In genomic region chr10:40192010-40192935, GRCm38 (mm10) we compare ENCODE assay signal across 10 mouse cellular contexts. TPM values are rescaled to one million over a fixed set of nuclear protein-coding genes. Genes with fewer than 3 reads are reported as not detected.
DNase-seq lines count a peak whose midpoint lies in the region; ATAC-seq and TF ChIP-seq lines count a peak whose summit lies in the region.
"Had no signal": no experiment of that assay in that cellular context is flagged by ENCODE, and none has a peak within 500 bp of the region (broad histone marks: within the 10 kb centered on the region; RNA-seq: fewer than 3 reads in every experiment).

No protein-coding gene starts in this region.

- peak overlapping the region; percentile 43 for H3K4me2 ChIP-seq in heart, embryonic 14.5 days (ENCODE audit: low read length)
- H3K4me2 ChIP-seq in liver, embryonic 13.5 days: peak overlapping the region; percentile 65
- H3K4me2 ChIP-seq in midbrain, embryonic 11.5 days: no peak overlapping the region
- H3K4me2 ChIP-seq: forebrain, embryonic 12.5 days had no signal

- WGBS in heart, embryonic 14.5 days: 49% methylated on average over 18 of the region's 18 CpGs
- 17% methylated on average over 18 of the region's 18 CpGs for WGBS in liver, embryonic 13.5 days (ENCODE audit: insufficient replicate concordance)
- 61% methylated on average over 18 of the region's 18 CpGs for WGBS in midbrain, embryonic 11.5 days

- no peaks in the 10 kb centered on the region for H3K36me3 ChIP-seq in heart, embryonic 14.5 days (ENCODE audit: control insufficient read depth, insufficient read depth, low read length)
- no peaks in the 10 kb centered on the region for H3K36me3 ChIP-seq in testis, adult 2 months (ENCODE audit: control insufficient read depth, insufficient read depth, low read length)
- no peaks in the 10 kb centered on the region for H3K36me3 ChIP-seq in liver, embryonic 13.5 days
- H3K36me3 ChIP-seq in midbrain, embryonic 11.5 days (ENCODE audit: control insufficient read depth, insufficient read depth, low read length): no peaks in the 10 kb centered on the region
- H3K36me3 ChIP-seq: forebrain, embryonic 12.5 days had no signal

- no peak for DNase-seq in heart, postnatal 25 days (ENCODE audit: low spot score)
- no peak for DNase-seq in testis, postnatal 14 days (ENCODE audit: low spot score)
- no peak for DNase-seq in liver, embryonic 13.5 days
- no peak for DNase-seq in frontal cortex, postnatal 36 days (ENCODE audit: low spot score in 2 of 2)
- DNase-seq in frontal cortex, postnatal 10 days (ENCODE audit: low spot score in 2 of 2): no peak
- DNase-seq in midbrain, embryonic 11.5 days (ENCODE audit: low spot score, missing footprints): no peak

- H3K9ac ChIP-seq in heart, embryonic 14.5 days (ENCODE audit: low read length): no peak overlapping the region
- peak overlapping the region; percentile 52 for H3K9ac ChIP-seq in liver, embryonic 13.5 days
- no peak overlapping the region for H3K9ac ChIP-seq in midbrain, embryonic 11.5 days (ENCODE audit: low read length)
- H3K9ac ChIP-seq: forebrain, embryonic 12.5 days had no signal

- 0 out of 2 replicates have a peak, but pooled peaks cover 4% of the 10 kb centered on the region for H3K27me3 ChIP-seq in heart, embryonic 14.5 days (ENCODE audit: control insufficient read depth, insufficient read depth, low read length)
- H3K27me3 ChIP-seq in testis, adult 2 months (ENCODE audit: control insufficient read depth, insufficient read depth, low read length): no peaks in the 10 kb centered on the region
- H3K27me3 ChIP-seq in liver, embryonic 13.5 days: peaks cover 27% of the 10 kb centered on the region
- H3K27me3 ChIP-seq in midbrain, embryonic 11.5 days (ENCODE audit: control insufficient read depth, insufficient read depth, low read length): no peaks in the 10 kb centered on the region
- H3K27me3 ChIP-seq: forebrain, embryonic 12.5 days had no signal

- H3K4me3 ChIP-seq in heart, embryonic 14.5 days (ENCODE audit: control insufficient read depth in 1 of 2, insufficient read depth in 1 of 2, low read depth in 1 of 2, low read length in 2 of 2): no peak overlapping the region
- peak overlapping the region; percentile 2 for H3K4me3 ChIP-seq in testis, adult 2 months (ENCODE audit: control insufficient read depth, low read depth, low read length)
- H3K4me3 ChIP-seq in liver, embryonic 13.5 days (replicated peaks): peak overlapping the region; percentile 40
- H3K4me3 ChIP-seq in midbrain, embryonic 11.5 days (ENCODE audit: low read depth, low read length): no peak overlapping the region
- H3K4me3 ChIP-seq: forebrain, embryonic 12.5 days had no signal

- H3K9me3 ChIP-seq in heart, embryonic 14.5 days (ENCODE audit: control insufficient read depth, low read length): no peaks in the 10 kb centered on the region
- no peaks in the 10 kb centered on the region for H3K9me3 ChIP-seq in liver, embryonic 13.5 days (replicated peaks)
- no peaks in the 10 kb centered on the region for H3K9me3 ChIP-seq in midbrain, embryonic 11.5 days (ENCODE audit: control insufficient read depth, low read length)
- H3K9me3 ChIP-seq: forebrain, embryonic 12.5 days had no signal

- ATAC-seq in heart, embryonic 14.5 days (ENCODE audit: insufficient number of reproducible peaks, insufficient read depth, low FRiP score, low read depth): no peak
- peak; percentile 33; the same call in 1 of the 2 replicates for ATAC-seq in liver, embryonic 13.5 days (ENCODE audit: low read depth)
- no peak for ATAC-seq in midbrain, embryonic 11.5 days (ENCODE audit: low FRiP score)
- ATAC-seq: midbrain, embryonic 16.5 days had no signal

- H3K4me1 ChIP-seq in heart, embryonic 14.5 days (ENCODE audit: control insufficient read depth in 2 of 2, insufficient read depth in 2 of 2, low read length in 2 of 2): no peaks in the 10 kb centered on the region; a peak in 1 of 4 replicates
- no peaks in the 10 kb centered on the region; the same call in 1 of the 2 replicates for H3K4me1 ChIP-seq in testis, adult 2 months (ENCODE audit: control insufficient read depth, insufficient read depth, low read length)
- H3K4me1 ChIP-seq in liver, embryonic 13.5 days (replicated peaks): peaks cover 45% of the 10 kb centered on the region
- H3K4me1 ChIP-seq in midbrain, embryonic 11.5 days (ENCODE audit: control insufficient read depth, insufficient read depth, low read length): no peaks in the 10 kb centered on the region
- H3K4me1 ChIP-seq: forebrain, embryonic 12.5 days had no signal

- no peak overlapping the region for H3K27ac ChIP-seq in heart, embryonic 14.5 days (replicated peaks in 1 of 2; ENCODE audit: control insufficient read depth in 1 of 2, insufficient read depth in 1 of 2, low read depth in 2 of 2, low read length in 2 of 2)
- no peak overlapping the region for H3K27ac ChIP-seq in testis, adult 2 months (ENCODE audit: control insufficient read depth, insufficient read depth, low read depth, low read length)
- H3K27ac ChIP-seq in liver, embryonic 13.5 days: no peak overlapping the region
- no peak overlapping the region for H3K27ac ChIP-seq in midbrain, embryonic 11.5 days (ENCODE audit: low read depth, low read length)
- H3K27ac ChIP-seq: forebrain, embryonic 12.5 days had no signal

- no peak for TF ChIP-seq CTCF in testis, adult 2 months (IDR thresholded peaks at IDR 0.05; ENCODE audit: control insufficient read depth, insufficient read depth, insufficient replicate concordance, low read depth, low read length)

- intact Hi-C loops in heart, postnatal 25 days (cut with DNase I): no loop called here

- no peak for TF ChIP-seq POLR2A in testis, adult 2 months (IDR thresholded peaks at IDR 0.05; ENCODE audit: control insufficient read depth, low read depth, low read length)

RNA-seq across cellular contexts. Expression of gene Slc16a10, which starts 50.2 kb away (rescaled TPM):
- polyA plus RNA-seq in heart, embryonic 14.5 days (2014; fragmentation: Nextera tagmentation; extraction: Ambion mirVana): 17.9 and 21.9 TPM in 2 replicates
- total RNA-seq in heart, postnatal 25 days (2021): 10 to 100 TPM; 23.0 to 25.2 TPM
- 2.5 and 4.3 TPM in 2 replicates for polyA plus RNA-seq in testis, adult 2 months (2012; rRNA removed)
- polyA plus RNA-seq in liver, embryonic 13.5 days (2015; fragmentation: Nextera tagmentation; extraction: Ambion mirVana): 75.1 and 80.8 TPM in 2 replicates
- 3.5 and 4.6 TPM in 2 replicates for polyA plus RNA-seq in midbrain, embryonic 11.5 days (2014; fragmentation: Nextera tagmentation; extraction: Ambion mirVana)

RNA-seq across cellular contexts. Expression of gene Rpf2, which starts 54.6 kb away (rescaled TPM):
- 36.6 and 39.8 TPM in 2 replicates for polyA plus RNA-seq in heart, embryonic 14.5 days (2014; fragmentation: Nextera tagmentation; extraction: Ambion mirVana)
- 1 to 10 TPM; 8.7 to 8.8 TPM for total RNA-seq in heart, postnatal 25 days (2021)
- 14.6 and 15.8 TPM in 2 replicates for polyA plus RNA-seq in testis, adult 2 months (2012; rRNA removed)
- 61.4 and 74.1 TPM in 2 replicates for polyA plus RNA-seq in liver, embryonic 13.5 days (2015; fragmentation: Nextera tagmentation; extraction: Ambion mirVana)
- polyA plus RNA-seq in midbrain, embryonic 11.5 days (2014; fragmentation: Nextera tagmentation; extraction: Ambion mirVana): 87.2 and 94.7 TPM in 2 replicates

Comparison
In these comparisons a context has a peak if more than half of its experiments do, and no peak if none do; other contexts are left out.
1. H3K4me3 ChIP-seq: peak in testis, adult 2 months (single experiment) and liver, embryonic 13.5 days (single experiment); none in heart, embryonic 14.5 days (0 of 2) and midbrain, embryonic 11.5 days (single experiment).